Mouse (Mus musculus) stomach, postnatal 0 days (tissue): ENCODE measurements around the gene Flot2.

ENCODE experiments used
- CTCF ChIP-seq: IDR thresholded peaks from 2 replicates; pipeline ENCODE4 v1.5.1; 2016; ENCODE audit warnings: antibody characterized with exemption, low read depth, mild to moderate bottlenecking, moderate library complexity
- EP300 ChIP-seq: optimal IDR thresholded peaks from 2 replicates; pipeline ENCODE3; 2016; ENCODE audit warnings: antibody characterized with exemption

DNA sequence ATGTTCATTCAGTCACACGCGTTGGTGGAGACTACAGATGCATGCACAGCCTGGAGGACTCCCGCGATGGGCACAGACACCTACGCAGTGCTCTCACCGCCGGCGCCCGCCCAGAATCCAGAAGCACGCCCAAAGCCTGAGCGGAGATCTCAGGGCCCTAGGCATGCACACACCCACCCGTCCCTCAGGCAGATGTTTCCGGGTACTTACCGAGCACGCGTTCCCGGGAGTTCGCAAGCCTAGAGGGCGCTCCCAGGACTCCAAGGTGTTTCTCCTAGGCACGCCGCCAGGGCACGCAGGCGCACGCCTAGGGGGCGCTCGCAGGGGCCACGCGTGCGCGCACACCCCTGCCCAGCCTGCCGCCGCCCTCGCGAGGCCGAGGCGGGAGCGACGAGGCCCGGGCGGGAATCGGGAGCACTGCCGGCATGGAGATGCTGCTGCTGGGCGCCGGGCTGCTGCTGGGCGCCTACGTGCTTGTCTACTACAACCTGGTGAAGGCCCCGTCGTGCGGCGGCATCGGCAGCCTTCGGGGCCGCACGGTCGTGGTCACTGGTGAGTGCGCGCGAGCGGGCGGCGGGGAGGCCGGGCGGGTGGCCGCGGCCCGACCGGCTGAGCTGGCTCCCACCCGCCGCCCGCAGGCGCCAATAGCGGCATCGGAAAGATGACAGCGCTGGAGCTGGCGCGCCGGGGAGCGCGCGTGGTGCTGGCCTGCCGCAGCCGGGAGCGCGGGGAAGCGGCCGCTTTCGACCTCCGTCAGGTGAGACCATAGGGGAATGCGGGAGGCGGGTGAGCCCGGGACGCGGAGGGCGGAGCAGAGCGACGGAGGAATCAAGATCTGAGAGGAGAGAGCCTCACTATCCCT is 5.6 kb upstream of the Flot2 start, which contains the start of gene Dhrs13:
- TF ChIP-seq CTCF, result peak; percentile 82
- TF ChIP-seq EP300, result no peak
